Mouse (Mus musculus) G1E (cell line): Measurements from ENCODE around the gene Grcc10.

Experiments used
- CTCF ChIP-seq: IDR thresholded peaks from 2 replicates; pipeline ENCODE4 v1.5.1; 2012; ENCODE audit warnings: low read depth, low read length, inconsistent platforms, mixed read lengths
- GATA1 ChIP-seq: IDR thresholded peaks from 2 replicates; pipeline ENCODE4 v1.6.1; 2012; ENCODE audit warnings: borderline replicate concordance, low read length, inconsistent platforms, mixed read lengths
- GATA2 ChIP-seq: IDR thresholded peaks from 2 replicates; pipeline ENCODE4 v1.6.1; 2012; ENCODE audit warnings: low read depth, low read length, inconsistent platforms, borderline replicate concordance

GRCm38 (mm10) chr6:124737040-124737439 lies 4.1 kb downstream of the Grcc10 start:
- TF ChIP-seq CTCF (no peak), GATA1 (no peak), GATA2 (no peak)
